Mouse (Mus musculus) lung, adult 2 months (tissue): ENCODE measurements around the gene Borcs5. TPM values are rescaled to one million over a fixed set of nuclear protein-coding genes. Genes with fewer than 3 reads are reported as not detected.

Source experiments
- DNase-seq: peaks from one replicate; pipeline ENCODE4 v3.0.0; 2022
- H3K4me1 ChIP-seq: fragments of 200-500 bp; 2 replicates; pipeline ENCODE4 v1.6.1; 2011; ENCODE audit warnings: low read length; ENCODE audit not compliant: control insufficient read depth, insufficient read depth
- H3K4me3 ChIP-seq: fragments of 200-500 bp; replicated peaks from 2 replicates; pipeline ENCODE3; 2011; ENCODE audit warnings: low read depth, mild to moderate bottlenecking, control low read depth, low read length; ENCODE audit errors: extremely low read depth
- CTCF ChIP-seq: fragments of 200-500 bp; IDR thresholded peaks from 2 replicates; pipeline ENCODE4 v1.5.1; 2011; ENCODE audit warnings: mild to moderate bottlenecking, low read length, control low read depth; ENCODE audit not compliant: insufficient read depth
- POLR2A ChIP-seq: fragments of 200-500 bp; IDR thresholded peaks from 2 replicates; pipeline ENCODE4 v1.6.1; 2011; ENCODE audit warnings: low read depth, mild to moderate bottlenecking, control low read depth, low read length, borderline replicate concordance; ENCODE audit errors: extremely low read depth
- WGBS: fragments of 180-500 bp; shearing (Covaris S2); methylation state at CpG from one replicate; pipeline ENCODE4 v1.1.7; 2018; 5-methylcytosine and 5-hydroxymethylcytosine counted together
- polyA plus RNA-seq: library from polyadenylated mRNA; depleted of rRNA; stranded (reverse); fragments of >200 nt; gene quantifications from 2 replicates; pipeline ENCODE4 v1.2.3, GENCODE M21; 2012; rRNA removed

Borcs5 gene
- 11.1 and 11.5 TPM in 2 replicates for polyA plus RNA-seq

GRCm38 (mm10) chr6:134639210-134639609 lies at the start of gene Borcs5:
Gene Borcs5, plus strand, starts transcription at chr6:134639510.
- no peak for TF ChIP-seq CTCF
- TF ChIP-seq POLR2A, result no peak
- 92% methylated on average over 3 of the region's 3 CpGs for WGBS
- no peak within 1 kb of the TSS for H3K4me3 ChIP-seq
- no peaks in the 10 kb centered on the region for H3K4me1 ChIP-seq
- DNase-seq, result no peak

DNA sequence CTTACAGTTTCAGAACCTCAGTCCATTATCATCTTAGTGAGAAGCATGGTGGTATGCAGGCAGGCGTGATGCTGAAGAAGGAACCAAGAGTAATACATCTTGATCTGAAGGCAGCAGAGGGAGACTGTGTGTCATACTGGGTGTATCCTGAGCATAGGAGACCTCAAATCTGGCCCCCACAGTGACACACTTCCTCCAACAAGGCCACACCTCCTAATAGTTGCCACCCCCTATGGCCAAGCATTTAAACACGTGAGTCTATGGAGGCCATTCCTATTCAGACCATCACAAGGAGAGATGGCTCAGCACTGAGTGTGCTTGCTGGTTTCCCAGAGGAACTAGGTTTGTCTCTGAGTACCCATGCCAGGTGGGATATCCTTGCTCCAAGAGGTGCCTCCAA lies 47.7 kb upstream of the Borcs5 start:
- no peak for TF ChIP-seq POLR2A
- TF ChIP-seq CTCF, result no peak
- H3K4me1 ChIP-seq, result no peaks in the 10 kb centered on the region; the same call in 1 of the 2 replicates
- H3K4me3 ChIP-seq, result no peak overlapping the region
- 98% methylated on average over 2 of the region's 2 CpGs for WGBS
- DNase-seq, result no peak

DNA sequence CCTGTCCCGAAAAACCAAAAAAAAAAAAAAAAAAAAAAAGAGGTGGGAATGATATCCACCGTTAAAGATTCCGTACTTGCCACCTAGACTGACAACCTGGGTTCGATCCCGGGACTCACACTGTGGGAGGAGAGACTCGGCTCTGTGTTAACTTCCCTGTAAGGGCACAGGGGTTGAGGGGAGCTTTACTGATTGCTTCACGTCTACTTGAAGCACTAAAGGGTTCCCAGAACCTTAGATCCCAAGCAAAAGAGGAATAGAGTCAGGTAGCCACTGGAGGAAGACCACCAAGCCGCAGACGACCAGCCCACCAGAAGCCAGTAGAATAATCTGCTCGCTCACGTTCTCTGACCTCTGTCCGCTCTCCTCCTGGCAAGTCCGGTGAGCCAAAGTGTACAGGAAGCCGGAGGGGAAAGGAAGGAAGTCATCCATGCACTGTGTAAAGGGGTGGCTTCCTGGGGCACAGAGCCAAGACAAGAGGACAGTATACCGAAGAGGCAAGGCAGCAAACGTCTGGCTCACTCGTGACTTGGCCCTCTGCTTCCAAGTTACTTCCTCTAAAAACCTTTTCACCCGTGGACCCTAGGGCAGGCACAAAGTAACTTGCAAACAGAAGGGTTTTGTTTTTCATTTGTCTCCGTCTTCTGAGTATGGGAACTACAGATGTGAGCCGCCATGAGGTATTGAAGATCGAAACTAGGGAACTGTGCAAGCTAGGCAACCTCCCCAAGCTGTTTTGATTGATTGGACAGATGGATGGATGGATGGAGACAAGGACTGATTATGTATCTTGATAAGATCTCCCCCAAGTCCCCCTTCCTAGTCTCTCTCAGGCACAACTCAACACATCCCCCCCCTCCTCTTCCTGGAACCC lies 44.5 kb upstream of the Borcs5 start:
- WGBS, result 33% methylated on average over 21 of the region's 21 CpGs
- peak overlapping the region; percentile 15 for H3K4me3 ChIP-seq
- DNase-seq, result peak; percentile 34
- no peaks in the 10 kb centered on the region; the same call in 1 of the 2 replicates for H3K4me1 ChIP-seq
- TF ChIP-seq POLR2A (no peak), CTCF (no peak)

DNA sequence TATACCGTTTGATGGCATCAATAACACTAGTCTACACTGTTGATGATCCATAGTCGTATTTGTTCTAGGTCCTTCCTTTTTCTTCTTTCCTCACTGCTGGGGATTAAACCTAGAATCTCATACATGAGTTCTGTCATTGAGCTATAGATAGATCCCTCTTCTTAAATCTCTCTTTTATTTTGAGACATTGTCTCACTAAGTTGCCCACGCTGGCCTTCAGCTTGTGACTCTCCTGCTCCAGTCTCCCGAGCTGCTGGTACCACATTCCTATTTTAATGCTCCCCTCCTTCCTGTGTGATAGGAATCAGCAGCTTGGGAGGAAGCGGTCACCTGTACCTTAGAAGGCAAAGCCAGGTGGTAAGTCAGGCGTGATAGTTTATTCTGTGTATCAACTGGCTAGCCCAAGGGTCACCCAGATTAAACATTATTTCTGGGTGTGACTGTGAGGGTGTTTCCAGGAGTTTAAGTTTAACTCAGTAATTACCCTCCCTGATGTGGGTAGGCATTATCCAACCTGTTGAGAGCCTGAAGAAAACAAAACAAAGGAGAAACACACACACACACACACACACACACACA lies 41.6 kb upstream of the Borcs5 start:
- Histone ChIP-seq H3K4me1 (no peaks in the 10 kb centered on the region; the same call in 1 of the 2 replicates), H3K4me3 (no peak overlapping the region)
- no peak for DNase-seq
- WGBS, result 79% methylated on average over 6 of the region's 6 CpGs
- TF ChIP-seq POLR2A, result no peak

GRCm38 (mm10) chr6:134599239-134599638 lies 40.1 kb upstream of the Borcs5 start:
- TF ChIP-seq POLR2A (no peak), CTCF (no peak)
- Histone ChIP-seq H3K4me1 (no peaks in the 10 kb centered on the region; the same call in 1 of the 2 replicates), H3K4me3 (no peak overlapping the region)
- DNase-seq, result no peak
- WGBS, result 70% methylated on average over 1 of the region's 1 CpGs

DNA sequence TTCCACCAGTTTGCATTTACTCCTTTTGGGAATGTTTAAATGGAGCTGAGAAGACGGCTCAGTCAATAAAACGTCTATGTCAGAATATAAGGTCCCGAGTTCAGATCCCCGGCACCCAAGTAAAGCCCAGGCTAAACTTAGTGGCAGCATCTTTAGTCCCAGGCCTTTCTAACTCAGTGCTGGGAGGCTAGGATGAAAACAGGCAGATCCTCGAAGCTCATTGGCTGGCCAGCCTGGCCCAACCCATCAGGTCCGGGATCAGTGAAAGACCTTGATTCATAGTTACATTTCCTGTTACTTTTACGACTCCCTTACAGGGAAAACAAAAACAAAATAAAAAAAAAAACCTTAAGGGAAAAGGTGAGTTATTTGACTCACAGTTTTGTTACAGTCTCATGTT lies 38.2 kb upstream of the Borcs5 start:
- no peak overlapping the region for H3K4me3 ChIP-seq
- WGBS, result 67% methylated on average over 7 of the region's 7 CpGs
- no peak for DNase-seq
- TF ChIP-seq CTCF, result no peak
- no peak for TF ChIP-seq POLR2A
- H3K4me1 ChIP-seq, result no peaks in the 10 kb centered on the region

- DNase-seq, result no peak
- no peak overlapping the region for H3K4me3 ChIP-seq
- no peak for TF ChIP-seq CTCF
- TF ChIP-seq POLR2A, result no peak
- 37% methylated on average over 3 of the region's 3 CpGs for WGBS
- peaks cover 4% of the 10 kb centered on the region for H3K4me1 ChIP-seq
Observed at GRCm38 (mm10) chr6:134601766-134602165, 37.5 kb upstream of the Borcs5 start.

GRCm38 (mm10) chr6:134602371-134603003 lies 36.8 kb upstream of the Borcs5 start:
- TF ChIP-seq CTCF (no peak), POLR2A (no peak)
- H3K4me1 ChIP-seq, result peaks cover 5% of the 10 kb centered on the region
- no peak overlapping the region for H3K4me3 ChIP-seq
- no peak for DNase-seq
- WGBS, result 59% methylated on average over 10 of the region's 10 CpGs

- no peak for TF ChIP-seq POLR2A
- TF ChIP-seq CTCF, result no peak
- H3K4me3 ChIP-seq, result no peak overlapping the region
- WGBS, result 90% methylated on average over 3 of the region's 3 CpGs
- peaks cover 5% of the 10 kb centered on the region for H3K4me1 ChIP-seq
- no peak for DNase-seq
Observed at GRCm38 (mm10) chr6:134605196-134605595, 34.1 kb upstream of the Borcs5 start.
